Mouse (Mus musculus) activated CD4-positive, CD25-positive, alpha-beta regulatory T cell (primary cell): ENCODE data around the gene Olfr914. TPM values are rescaled to one million over a fixed set of nuclear protein-coding genes. Genes with fewer than 3 reads are reported as not detected.

Experiments
- polyA plus RNA-seq, 2 experiments: library from polyadenylated mRNA; unstranded; fragments of 100-300 nt; shearing (Covaris generic); gene quantifications; one replicate each; pipeline ENCODE4 v1.2.1; 2017

Gene Olfr914
- polyA plus RNA-seq, result under 1 TPM in 1 of 2 experiments, not detected in 1; 0.04 TPM

DNA sequence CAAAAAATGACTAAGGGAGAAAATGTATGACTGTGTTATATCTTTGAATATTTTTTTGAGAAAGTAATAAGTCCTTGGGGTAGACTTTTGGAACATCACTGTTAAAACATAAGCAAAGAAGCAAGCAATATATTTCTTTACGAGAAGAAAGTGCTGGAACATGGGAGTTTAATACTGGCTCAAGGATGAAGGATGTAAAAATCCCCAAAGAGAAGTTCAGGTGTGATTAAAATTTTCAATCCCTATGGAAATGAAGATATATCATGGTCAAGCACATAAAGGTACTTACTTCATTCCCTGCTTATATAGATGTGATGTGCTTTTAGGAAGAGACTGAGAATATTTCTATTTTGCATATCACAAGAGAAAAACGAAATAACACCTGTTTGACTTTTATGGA is at the start of gene Olfr914:
Olfr914 (plus strand) TSS at position 301 of the 400 bp plus-strand sequence.

DNA sequence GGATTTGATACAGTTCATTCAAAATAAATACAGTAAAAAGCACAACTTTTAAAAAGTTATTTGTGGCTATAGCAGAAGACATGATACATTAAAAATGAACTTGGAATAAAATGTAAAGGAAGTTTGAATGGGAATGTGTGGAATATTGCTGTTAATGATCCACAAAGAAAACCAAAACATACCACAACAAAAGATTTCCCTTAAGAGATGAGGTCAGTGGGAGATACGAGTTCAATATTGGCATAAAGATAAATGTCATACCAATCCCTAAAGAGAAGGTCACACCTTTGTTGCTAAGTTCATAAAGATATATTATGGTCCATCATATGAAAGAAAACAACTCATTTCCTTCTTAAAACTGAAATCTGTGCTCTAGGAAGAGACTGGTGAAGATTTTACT is 25.0 kb upstream of the Olfr914 start, which contains the start of gene Olfr912:
Olfr912 (plus strand) TSS at position 301 of the 400 bp plus-strand sequence.

DNA sequence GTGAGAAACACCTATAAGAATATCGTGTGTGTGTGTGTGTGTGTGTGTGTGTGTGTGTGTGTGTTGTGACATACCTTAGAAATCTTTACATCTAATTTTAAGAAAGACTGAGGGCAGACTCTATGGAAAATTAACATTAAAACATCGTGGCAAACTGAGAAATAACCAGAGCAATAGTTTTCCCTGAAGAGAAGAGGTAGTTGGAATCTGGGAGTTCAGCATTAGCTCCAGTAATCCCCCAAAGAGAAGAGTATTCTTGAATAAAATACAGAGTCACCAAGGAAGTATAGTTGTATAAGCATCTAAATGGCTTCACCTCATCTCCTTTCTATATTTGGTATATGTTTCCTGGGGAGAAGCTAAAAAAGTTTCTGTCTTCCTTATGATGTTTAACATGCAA is 12.4 kb upstream of the Olfr914 start, which contains the start of gene Olfr913:
Olfr913 (plus strand) TSS at position 301 of the 400 bp plus-strand sequence.

DNA sequence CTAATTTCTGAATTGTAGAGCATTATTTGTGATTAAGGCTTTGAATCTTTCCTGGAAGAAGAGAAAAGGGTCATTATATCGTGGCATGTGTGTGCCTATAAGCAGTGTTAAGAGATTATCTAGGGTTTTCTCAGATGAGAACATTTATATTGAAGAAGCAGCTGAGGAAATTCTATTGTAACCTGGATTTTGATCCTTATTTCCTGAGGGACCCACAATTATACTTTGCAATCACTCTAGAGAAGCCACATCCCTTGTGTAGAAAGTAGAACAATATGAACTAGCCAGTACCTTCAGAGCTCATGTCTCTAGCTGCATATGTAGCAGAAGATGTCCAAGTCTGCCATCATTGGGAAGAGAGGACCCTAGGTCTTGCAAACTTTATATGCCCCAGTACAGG is 54.9 kb downstream of the Olfr914 start, which contains the start of gene Olfr916:
Olfr916 (minus strand) TSS at position 101 of the 400 bp plus-strand sequence.

Other genes with a start within 250 kb of the Olfr914 start
- under 1 TPM in 1 of 2 experiments, not detected in 1; 0.07 TPM for gene Olfr250, start 238.2 kb upstream of the Olfr914 start, polyA plus RNA-seq
- under 1 TPM in 1 of 2 experiments, not detected in 1; 0.10 TPM for gene Olfr251, start 228.0 kb upstream of the Olfr914 start, polyA plus RNA-seq
- gene Olfr147, start 203.4 kb upstream of the Olfr914 start, polyA plus RNA-seq, result under 1 TPM in 1 of 2 experiments, not detected in 1; 0.04 TPM
- gene Olfr901, start 175.6 kb upstream of the Olfr914 start, polyA plus RNA-seq, result under 1 TPM in 1 of 2 experiments, not detected in 1; 0.10 TPM
- gene Olfr902, start 157.4 kb upstream of the Olfr914 start, polyA plus RNA-seq, result not detected
- not detected for gene Olfr904, start 142.0 kb upstream of the Olfr914 start, polyA plus RNA-seq
- under 1 TPM in 1 of 2 experiments, not detected in 1; 0.21 TPM for gene Olfr905, start 134.0 kb upstream of the Olfr914 start, polyA plus RNA-seq
- gene Olfr906, start 118.0 kb upstream of the Olfr914 start, polyA plus RNA-seq, result not detected
- not detected for gene Olfr907, start 109.3 kb upstream of the Olfr914 start, polyA plus RNA-seq
- gene Olfr911-ps1, start 83.5 kb upstream of the Olfr914 start, polyA plus RNA-seq, result under 1 TPM in 1 of 2 experiments, not detected in 1; 0.06 TPM
- gene Olfr910, start 67.3 kb upstream of the Olfr914 start, polyA plus RNA-seq, result not detected
- gene Olfr912, start 24.9 kb upstream of the Olfr914 start, polyA plus RNA-seq, result under 1 TPM; 0.07 to 0.27 TPM
- not detected for gene Olfr913, start 12.3 kb upstream of the Olfr914 start, polyA plus RNA-seq
- gene Olfr916, start 54.8 kb downstream of the Olfr914 start, polyA plus RNA-seq, result under 1 TPM; 0.10 to 0.44 TPM
- gene Olfr917, start 60.7 kb downstream of the Olfr914 start, polyA plus RNA-seq, result not detected
- not detected for gene Olfr918, start 69.5 kb downstream of the Olfr914 start, polyA plus RNA-seq
- gene Olfr919, start 98.6 kb downstream of the Olfr914 start, polyA plus RNA-seq, result not detected
- gene Vwa5a, start 113.2 kb downstream of the Olfr914 start, polyA plus RNA-seq, result 10 to 100 TPM; 23.5 to 31.6 TPM
- gene Olfr920, start 147.2 kb downstream of the Olfr914 start, polyA plus RNA-seq, result under 1 TPM in 1 of 2 experiments, not detected in 1; 0.10 TPM
- gene Olfr921, start 168.0 kb downstream of the Olfr914 start, polyA plus RNA-seq, result under 1 TPM; 0.06 to 0.09 TPM
- gene Olfr922, start 209.5 kb downstream of the Olfr914 start, polyA plus RNA-seq, result not detected
- under 1 TPM in 1 of 2 experiments, not detected in 1; 0.10 TPM for gene Olfr923, start 221.4 kb downstream of the Olfr914 start, polyA plus RNA-seq
- under 1 TPM in 1 of 2 experiments, not detected in 1; 0.15 TPM for gene Olfr924, start 239.3 kb downstream of the Olfr914 start, polyA plus RNA-seq
- not detected for gene Olfr26, start 250.0 kb downstream of the Olfr914 start, polyA plus RNA-seq